7 mouse cellular contexts compared by ENCODE assay signal in genomic region chr5:51567659-51568058, GRCm38 (mm10). TPM values are rescaled to one million over a fixed set of nuclear protein-coding genes. Genes with fewer than 3 reads are reported as not detected.
DNase-seq lines count a peak whose midpoint lies in the region; ATAC-seq lines count a peak whose summit lies in the region.

Gene Ppargc1a (minus strand): TSS chr5:51567726.

- no peaks in the 10 kb centered on the region for H3K9me3 ChIP-seq in neural tube, embryonic 12.5 days

- 0 out of 2 replicates have a peak, but pooled peaks cover 2% of the 10 kb centered on the region for H3K4me1 ChIP-seq in neural tube, embryonic 12.5 days

- no peak within 1 kb of the TSS for H3K4me3 ChIP-seq in neural tube, embryonic 12.5 days

- DNase-seq in left cerebral cortex, adult 18-20 months (ENCODE audit: low spot score in 2 of 2), result no peak
- DNase-seq in left cerebral cortex, adult 11 months (ENCODE audit: low spot score), result no peak
- peak in 1 of 2 experiments; percentile 39 for DNase-seq in gastrocnemius, adult 8-10 months (ENCODE audit: low spot score in 2 of 2)
- DNase-seq in heart, postnatal 4 days, result no peak
- DNase-seq in thymus, postnatal 0 days (ENCODE audit: low spot score), result no peak
- no peak for DNase-seq in MN1 (ENCODE audit: low spot score)

- no peaks in the 10 kb centered on the region for H3K36me3 ChIP-seq in neural tube, embryonic 12.5 days

- H3K4me2 ChIP-seq in neural tube, embryonic 12.5 days (replicated peaks), result peak within 1 kb of the TSS; percentile 15; the same call in 1 of the 2 replicates

- no peak within 1 kb of the TSS for H3K27ac ChIP-seq in neural tube, embryonic 12.5 days

- H3K9ac ChIP-seq in neural tube, embryonic 12.5 days, result no peak within 1 kb of the TSS

- H3K27me3 ChIP-seq in neural tube, embryonic 12.5 days (replicated peaks), result no peaks in the 10 kb centered on the region

- ATAC-seq in neural tube, embryonic 12.5 days (ENCODE audit: low FRiP score, low read depth), result 0 out of 2 replicates have a peak, but pooled peaks have one; percentile 13

- WGBS in neural tube, embryonic 12.5 days, result 53% methylated on average over 6 of the region's 6 CpGs

RNA-seq across cellular contexts. Expression of gene Ppargc1a, which starts in this region (rescaled TPM):
- 10 to 100 TPM; 43.6 to 51.2 TPM for total RNA-seq in left cerebral cortex, adult 18-20 months (2021)
- total RNA-seq in gastrocnemius, adult 8-10 months (2022), result 10 to 100 TPM; 26.3 to 47.8 (median 38.9) TPM
- total RNA-seq in heart, postnatal 4 days (2021), result 100 to 1,000 TPM; 132 to 141 TPM
- 3.8 and 4.2 TPM in 2 replicates for polyA plus RNA-seq in neural tube, embryonic 12.5 days (2016; fragmentation: Nextera tagmentation; extraction: Ambion mirVana)
- polyA plus RNA-seq in thymus, postnatal 0 days (2015; fragmentation: Nextera tagmentation; extraction: Ambion mirVana), result 0.07 and 0.28 TPM in 2 replicates
